Mouse (Mus musculus) left cerebral cortex, postnatal 4 days (tissue): ENCODE data around the gene Trim33. TPM values are rescaled to one million over a fixed set of nuclear protein-coding genes. Genes with fewer than 3 reads are reported as not detected.

Source experiments
- DNase-seq: peaks from one replicate; pipeline ENCODE4 v3.0.0-alpha.2; 2022
- intact Hi-C: fragments of 180-260 bp; cut with DNase I; formaldehyde crosslinking; loops from one replicate; pipeline ENCODE4 v1.15.1; 2025
- total RNA-seq, 2 experiments: library from RNA; stranded (reverse); gene quantifications; 2 replicates each; pipeline ENCODE4 v1.2.3; 2021

The Trim33 gene
- total RNA-seq, 2 experiments from 2014 or later: 73.1 to 75.2 TPM

DNA sequence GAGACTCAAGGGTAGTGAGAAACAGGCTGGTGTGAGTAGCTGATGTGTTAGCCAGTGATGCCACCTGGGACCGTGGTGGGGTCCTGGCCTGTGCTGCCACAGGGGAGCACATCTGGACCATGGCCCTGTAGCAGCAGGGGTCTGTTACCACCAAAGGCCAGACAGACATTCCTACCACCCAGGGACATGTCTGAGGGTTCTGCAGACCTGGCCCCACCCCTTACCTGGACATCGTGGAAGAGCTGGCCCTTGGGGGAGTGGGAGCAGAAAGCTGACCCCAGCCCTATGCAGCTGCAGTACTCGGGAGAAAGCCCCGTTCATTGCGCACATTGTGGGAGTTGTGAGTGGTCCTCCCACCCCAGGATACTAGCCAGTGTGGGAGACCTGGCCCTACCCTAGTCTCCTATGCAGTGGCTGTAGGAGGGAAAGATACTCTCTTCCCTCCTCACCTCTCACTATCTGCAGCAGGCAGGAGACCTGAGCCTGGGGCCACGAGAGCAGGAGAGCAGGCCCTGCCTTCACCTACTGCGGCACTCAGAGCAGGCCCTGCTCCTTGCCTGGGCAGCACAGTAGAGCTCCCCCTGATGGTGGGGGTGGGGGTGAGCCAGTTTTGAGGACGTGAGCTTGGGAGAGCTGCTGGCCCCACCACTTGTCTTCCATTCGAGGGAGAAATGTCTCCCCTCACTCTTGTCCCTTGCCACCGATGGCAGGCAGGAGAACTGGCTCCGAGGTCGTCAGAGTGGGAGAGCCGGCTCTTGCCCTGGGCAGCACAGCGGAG lies 114.4 kb downstream of the Trim33 start:
- intact Hi-C loops: loop anchor here (5.0 kb wide), 1 partner anchor 344 kb away; the partner anchor contains the start of genes Gm10964 and Olfml3
- DNase-seq: no peak

DNA sequence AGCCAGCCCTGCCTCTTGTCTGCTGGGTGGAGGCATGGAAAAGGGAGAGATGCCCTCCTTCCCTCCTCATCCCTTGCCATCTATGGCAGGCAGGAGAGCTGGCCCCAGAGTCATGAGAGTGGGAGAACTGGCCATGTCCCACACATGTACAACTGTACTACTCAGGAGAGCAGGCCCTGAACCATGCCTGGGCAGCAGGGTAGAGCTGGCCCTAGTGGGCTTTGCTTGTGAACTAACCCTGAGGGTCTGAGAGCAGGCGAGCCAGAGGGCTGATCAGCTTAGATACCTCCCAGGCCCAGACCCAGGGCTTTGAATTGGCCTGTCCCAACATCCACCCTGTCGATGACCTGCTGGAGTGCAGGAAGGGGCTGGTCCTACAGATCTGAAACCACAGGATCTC lies 115.0 kb downstream of the Trim33 start:
- intact Hi-C loops: loop anchor here (5.0 kb wide), 1 partner anchor 343 kb away; the partner anchor contains the start of genes Gm10964 and Olfml3
- DNase-seq: no peak

DNA sequence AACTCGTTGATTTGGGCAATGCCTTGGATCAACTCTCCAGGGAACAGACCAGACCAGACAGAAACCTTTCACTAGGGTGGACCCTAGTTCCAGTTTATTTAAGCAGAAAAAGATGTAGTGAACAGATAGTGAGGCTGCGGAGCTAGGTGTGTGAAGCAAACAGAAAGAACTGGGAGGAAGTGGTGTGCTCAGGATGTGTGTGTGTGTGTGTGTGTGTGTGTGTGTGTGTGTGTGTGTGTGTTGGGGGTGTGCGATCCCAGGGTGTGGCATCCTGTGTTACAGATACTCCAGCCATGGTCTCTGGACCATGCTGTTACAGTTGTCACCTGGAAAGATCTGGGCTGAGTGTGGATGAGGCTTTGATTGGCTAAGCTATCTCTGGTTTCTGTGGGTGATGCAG lies 118.4 kb downstream of the Trim33 start:
- intact Hi-C loops: no loop called here
- DNase-seq: no peak

DNA sequence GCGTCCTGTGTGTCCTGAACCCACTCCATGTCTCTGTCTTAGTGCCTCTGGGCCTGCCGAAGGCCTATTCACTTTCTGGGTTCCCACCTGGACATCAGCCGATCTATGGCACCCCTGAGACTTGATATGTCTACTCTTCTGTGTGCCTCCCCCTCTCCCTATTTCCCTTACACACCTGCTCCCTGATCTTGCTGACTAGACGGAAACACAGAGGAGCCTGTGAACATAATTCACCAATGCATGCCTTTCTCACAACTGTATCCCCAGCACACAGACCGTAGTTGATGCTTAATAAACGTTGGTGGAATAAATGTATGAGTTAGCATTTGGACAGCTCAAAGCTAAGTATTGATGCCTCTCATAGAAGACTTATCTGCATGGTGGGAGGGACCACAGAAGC lies 121.7 kb downstream of the Trim33 start:
- intact Hi-C loops: no loop called here
- DNase-seq: no peak

DNA sequence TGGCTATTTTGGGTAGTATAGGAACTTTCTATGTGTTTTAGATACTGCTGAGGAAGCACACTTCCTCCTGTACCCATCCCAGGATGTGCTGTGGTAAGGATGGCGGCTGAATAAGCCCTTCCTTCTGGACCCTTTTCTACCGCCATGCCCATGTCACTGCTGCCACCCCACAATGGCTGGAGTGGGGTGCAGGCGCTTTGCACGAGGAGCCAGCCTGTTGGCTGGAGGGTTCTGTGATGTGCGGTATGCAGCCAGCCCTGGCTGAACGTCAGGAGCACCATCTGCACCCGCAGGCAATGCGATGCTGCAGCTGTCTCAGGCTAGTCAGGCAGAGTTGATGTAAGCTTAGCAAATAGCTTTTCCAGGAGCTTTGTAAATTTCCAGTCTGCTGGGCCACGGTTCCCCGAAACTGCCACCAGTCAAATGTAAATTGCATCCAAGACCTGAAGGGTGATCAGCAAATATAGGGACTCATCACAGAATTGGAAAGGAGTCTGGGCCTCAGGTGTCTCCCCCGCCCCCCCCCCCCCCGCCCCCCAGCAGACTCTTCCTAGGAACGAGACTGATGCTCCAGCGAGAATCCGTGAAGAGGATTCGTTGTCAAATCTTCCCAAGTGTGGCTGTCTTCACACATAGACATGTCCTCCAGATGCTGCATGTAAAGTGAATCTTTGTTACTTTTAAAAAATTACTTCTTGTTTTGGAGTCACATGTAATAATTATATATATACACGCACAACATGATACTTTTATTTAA lies 122.4 kb downstream of the Trim33 start:
- peak; percentile 75 for DNase-seq
- intact Hi-C loops: no loop called here

DNA sequence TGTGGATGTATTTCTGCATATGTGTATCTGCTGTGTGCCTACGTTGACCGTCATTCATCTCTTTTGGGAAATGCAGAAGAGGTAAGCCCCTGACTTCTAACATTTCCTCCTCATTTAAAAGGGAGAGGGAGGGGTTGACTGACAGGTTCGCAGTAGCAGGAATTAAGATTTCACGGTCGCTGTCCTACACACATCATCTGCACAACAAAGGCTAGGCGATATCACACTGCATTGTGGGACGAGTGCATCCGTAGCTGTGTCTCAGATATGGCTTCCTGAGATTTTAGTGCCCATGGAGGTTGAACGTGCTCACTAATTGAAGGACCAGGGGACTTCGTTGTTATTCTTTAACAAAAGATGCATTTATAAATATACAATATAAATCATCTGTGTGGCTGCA lies 123.1 kb downstream of the Trim33 start:
- intact Hi-C loops: no loop called here
- DNase-seq: no peak

DNA sequence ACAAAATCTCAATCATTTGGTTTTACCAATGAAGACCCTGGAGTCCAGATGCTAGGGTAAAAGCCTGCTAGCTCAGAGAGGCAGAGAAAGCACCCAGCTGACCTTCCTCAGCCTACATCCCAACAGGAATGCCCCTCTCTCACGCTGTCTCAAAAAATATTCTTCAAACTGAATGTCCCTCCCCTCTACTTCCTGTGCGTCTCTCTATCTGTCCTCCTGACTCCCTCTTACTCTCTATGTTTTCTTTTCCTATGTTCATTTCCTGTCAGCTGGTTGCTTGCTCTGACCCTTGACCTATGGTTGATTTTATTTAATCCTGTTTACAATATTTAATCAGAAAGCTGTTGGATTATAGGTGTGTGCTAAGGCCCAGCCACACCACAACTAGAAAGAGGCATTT lies 126.0 kb downstream of the Trim33 start:
- no peak for DNase-seq
- intact Hi-C loops: no loop called here

DNA sequence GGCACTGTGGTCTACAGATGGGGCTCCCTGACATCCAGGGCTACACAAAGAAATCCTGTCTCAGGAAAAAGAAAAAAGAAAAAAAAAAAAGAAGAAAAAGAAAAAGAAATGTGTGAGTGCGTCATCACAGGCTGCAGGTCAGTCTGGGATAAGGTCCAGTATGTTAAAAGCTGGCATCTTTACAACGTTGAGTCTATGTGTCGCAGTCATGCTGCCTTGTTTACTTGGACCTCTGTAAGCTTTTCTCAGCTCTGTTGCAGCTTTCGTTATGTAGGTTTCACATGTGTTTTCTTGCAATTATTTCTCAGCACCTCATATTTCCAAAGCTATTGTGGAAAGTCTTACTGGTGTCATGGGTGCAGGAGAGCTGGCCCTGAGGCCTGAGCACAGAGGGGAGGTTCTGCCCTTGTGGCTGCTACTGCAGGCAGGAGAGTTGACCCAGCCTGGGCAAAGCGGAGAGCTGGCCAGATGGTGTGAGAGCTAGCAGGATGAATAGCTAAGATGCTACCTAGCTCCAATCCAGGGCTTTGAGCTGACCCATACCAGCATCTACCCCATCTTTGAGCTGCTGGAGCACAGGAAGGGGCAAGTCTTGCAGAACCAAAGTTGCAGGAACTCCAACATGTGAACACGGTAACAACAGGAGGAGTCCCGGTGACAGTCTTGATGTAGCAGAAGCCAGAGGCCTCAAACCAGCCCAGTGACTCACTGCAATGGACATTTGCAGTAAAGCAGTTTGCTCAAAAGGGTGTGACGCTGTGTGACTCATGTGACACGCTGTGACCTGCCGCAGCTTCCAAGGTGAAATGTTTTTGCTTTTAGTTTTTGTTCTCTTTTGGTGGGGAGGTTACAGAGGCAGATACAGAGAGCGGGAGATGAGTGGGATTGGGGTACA lies 127.0 kb downstream of the Trim33 start:
- intact Hi-C loops: no loop called here

More for the DNA sequence above, 127.0 kb downstream of the Trim33 start:
- DNase-seq: no peak

Other genes starting within 250 kb of the Trim33 start
- gene Nras, start 221.0 kb upstream of the Trim33 start, total RNA-seq: 100 to 1,000 TPM; 191 to 214 TPM
- gene Ampd1, start 205.3 kb upstream of the Trim33 start, total RNA-seq: not detected
- 1 to 10 TPM; 1.1 to 1.4 TPM for gene Dennd2c, start 176.7 kb upstream of the Trim33 start, total RNA-seq
- 10 to 100 TPM; 86.1 to 93.7 TPM for gene Bcas2, start 107.6 kb upstream of the Trim33 start, total RNA-seq